Mouse (Mus musculus): ENCODE results near the gene Gpr132.
"Not testable (repeated sequence)": the region's sequence is repeated elsewhere in the genome, so short reads cannot be mapped to it uniquely, and the experiment has no call there.

The Gpr132 gene

GRCm38 (mm10) chr12:112853050-112853729, 14.8 kb downstream of the Gpr132 start:
- DNase-seq (ENCODE audit: low spot score in 2 of 2), result no peak

GRCm38 (mm10) chr12:112851116-112851515, 16.9 kb downstream of the Gpr132 start:
- DNase-seq (ENCODE audit: low spot score in 2 of 2), result no peak

GRCm38 (mm10) chr12:112850344-112850743, 17.7 kb downstream of the Gpr132 start:
- no peak for DNase-seq (ENCODE audit: low spot score in 2 of 2)

- no peak for DNase-seq (ENCODE audit: low spot score in 2 of 2)
Measured at GRCm38 (mm10) chr12:112849235-112850022, 18.6 kb downstream of the Gpr132 start.

GRCm38 (mm10) chr12:112847880-112848279, 20.1 kb downstream of the Gpr132 start:
- DNase-seq (ENCODE audit: low spot score in 2 of 2), result no peak

- peak; percentile 87 to 96 for DNase-seq (ENCODE audit: low spot score in 2 of 2)
Measured at GRCm38 (mm10) chr12:112843803-112844202, 24.2 kb downstream of the Gpr132 start.

GRCm38 (mm10) chr12:112842128-112842527, 25.9 kb downstream of the Gpr132 start:
- DNase-seq (ENCODE audit: low spot score in 2 of 2), result not testable (repeated sequence)

GRCm38 (mm10) chr12:112841338-112841892, 26.6 kb downstream of the Gpr132 start:
- not testable (repeated sequence) for DNase-seq (ENCODE audit: low spot score in 2 of 2)

GRCm38 (mm10) chr12:112840209-112841086, 27.6 kb downstream of the Gpr132 start:
- no peak for DNase-seq (ENCODE audit: low spot score in 2 of 2)

- DNase-seq (ENCODE audit: low spot score in 2 of 2), result no peak
Measured at GRCm38 (mm10) chr12:112835046-112835445, 33.0 kb downstream of the Gpr132 start.

GRCm38 (mm10) chr12:112833527-112833926, 34.5 kb downstream of the Gpr132 start:
- DNase-seq (ENCODE audit: low spot score in 2 of 2), result no peak

- DNase-seq (ENCODE audit: low spot score in 2 of 2), result no peak
Measured at GRCm38 (mm10) chr12:112832411-112832810, 35.6 kb downstream of the Gpr132 start.

GRCm38 (mm10) chr12:112830570-112830969, 37.5 kb downstream of the Gpr132 start:
- DNase-seq (ENCODE audit: low spot score in 2 of 2), result no peak

- DNase-seq (ENCODE audit: low spot score in 2 of 2), result no peak
Measured at GRCm38 (mm10) chr12:112830141-112830540, 37.9 kb downstream of the Gpr132 start.

- DNase-seq (ENCODE audit: low spot score in 2 of 2), result peak; percentile 99
Measured at GRCm38 (mm10) chr12:112829244-112829864, 38.7 kb downstream of the Gpr132 start, which contains the start of gene Cdca4. Gene Cdca4, minus strand, starts transcription at chr12:112829423.

GRCm38 (mm10) chr12:112828501-112829243, 39.4 kb downstream of the Gpr132 start:
- peak in 1 of 2 experiments; percentile 87 for DNase-seq (ENCODE audit: low spot score in 2 of 2)

GRCm38 (mm10) chr12:112825901-112826300, 42.1 kb downstream of the Gpr132 start:
- DNase-seq (ENCODE audit: low spot score in 2 of 2), result no peak

- DNase-seq (ENCODE audit: low spot score in 2 of 2), result peak in 1 of 2 experiments; percentile 60
Measured at GRCm38 (mm10) chr12:112823221-112823620, 44.8 kb downstream of the Gpr132 start.

- DNase-seq (ENCODE audit: low spot score in 2 of 2), result no peak
Measured at GRCm38 (mm10) chr12:112822676-112823075, 45.4 kb downstream of the Gpr132 start.

GRCm38 (mm10) chr12:112821974-112822373, 46.1 kb downstream of the Gpr132 start:
- DNase-seq (ENCODE audit: low spot score in 2 of 2), result no peak

Data from spleen, postnatal 4 days (tissue).